Mouse (Mus musculus): ENCODE data around the gene Cptp.

The Cptp gene

GRCm38 (mm10) chr4:155888181-155888580 lies 18.9 kb upstream of the Cptp start:
- DNase-seq (ENCODE audit: low spot score in 2 of 2): no peak

GRCm38 (mm10) chr4:155887674-155888073 lies 18.4 kb upstream of the Cptp start:
- DNase-seq (ENCODE audit: low spot score in 2 of 2): no peak

GRCm38 (mm10) chr4:155886330-155886729 lies 17.1 kb upstream of the Cptp start:
- DNase-seq (ENCODE audit: low spot score in 2 of 2): no peak

- no peak for DNase-seq (ENCODE audit: low spot score in 2 of 2)
These were observed 14.3 kb upstream of the Cptp start for GRCm38 (mm10) chr4:155883587-155883986.

GRCm38 (mm10) chr4:155871404-155871803 lies 2.2 kb upstream of the Cptp start:
- DNase-seq (ENCODE audit: low spot score in 2 of 2): no peak

- DNase-seq (ENCODE audit: low spot score in 2 of 2): no peak
These were observed 484 bp downstream of the Cptp start for GRCm38 (mm10) chr4:155868614-155869298.

- DNase-seq (ENCODE audit: low spot score in 2 of 2): no peak
These were observed 6.2 kb downstream of the Cptp start, which contains the start of gene Tas1r3 for GRCm38 (mm10) chr4:155863001-155863400. TSS of gene Tas1r3 (minus strand) at chr4:155863362.

- no peak for DNase-seq (ENCODE audit: low spot score in 2 of 2)
These were observed 7.5 kb downstream of the Cptp start for GRCm38 (mm10) chr4:155861787-155862186.

GRCm38 (mm10) chr4:155859318-155859717 lies 9.9 kb downstream of the Cptp start:
- no peak for DNase-seq (ENCODE audit: low spot score in 2 of 2)

- no peak for DNase-seq (ENCODE audit: low spot score in 2 of 2)
These were observed 12.4 kb downstream of the Cptp start for GRCm38 (mm10) chr4:155856881-155857280.

GRCm38 (mm10) chr4:155856071-155856470 lies 13.2 kb downstream of the Cptp start:
- no peak for DNase-seq (ENCODE audit: low spot score in 2 of 2)

- no peak for DNase-seq (ENCODE audit: low spot score in 2 of 2)
These were observed 14.2 kb downstream of the Cptp start for GRCm38 (mm10) chr4:155854991-155855390.

- no peak for DNase-seq (ENCODE audit: low spot score in 2 of 2)
These were observed 15.8 kb downstream of the Cptp start for GRCm38 (mm10) chr4:155853421-155853820.

GRCm38 (mm10) chr4:155851951-155852411 lies 17.3 kb downstream of the Cptp start:
- DNase-seq (ENCODE audit: low spot score in 2 of 2): no peak

- no peak for DNase-seq (ENCODE audit: low spot score in 2 of 2)
These were observed 17.9 kb downstream of the Cptp start for GRCm38 (mm10) chr4:155851368-155851767.

- no peak for DNase-seq (ENCODE audit: low spot score in 2 of 2)
These were observed 19.3 kb downstream of the Cptp start for GRCm38 (mm10) chr4:155849792-155850451.

GRCm38 (mm10) chr4:155849391-155849790 lies 19.8 kb downstream of the Cptp start:
- DNase-seq (ENCODE audit: low spot score in 2 of 2): no peak

GRCm38 (mm10) chr4:155848434-155849095 lies 20.7 kb downstream of the Cptp start:
- DNase-seq (ENCODE audit: low spot score in 2 of 2): no peak

GRCm38 (mm10) chr4:155847591-155848352 lies 21.5 kb downstream of the Cptp start:
- DNase-seq (ENCODE audit: low spot score in 2 of 2): no peak

- peak; percentile 92 to 94 for DNase-seq (ENCODE audit: low spot score in 2 of 2)
These were observed 22.2 kb downstream of the Cptp start, which contains the start of gene Dvl1 for GRCm38 (mm10) chr4:155846871-155847578. TSS of gene Dvl1 (plus strand) at chr4:155847402.

- no peak for DNase-seq (ENCODE audit: low spot score in 2 of 2)
These were observed 26.0 kb downstream of the Cptp start for GRCm38 (mm10) chr4:155843231-155843630.
